Mouse (Mus musculus) embryonic stem cell, embryonic (primary cell): Measurements from ENCODE around the gene Klhl5.

ENCODE experiments used
- CTCF ChIA-PET, 4 experiments: fragments of 300-600 bp in 2 of 4; fragments of 350-600 bp in 2 of 4; sonication (Branson Sonifier 250); formaldehyde crosslinking; loops; one replicate each; lab custom pipeline; 2022; ENCODE audit warnings: inconsistent platforms in 2 of 4; lab: Charles Lee
- POLR2A ChIA-PET, 4 experiments: fragments of 300-600 bp in 2 of 4; fragments of 350-600 bp in 2 of 4; sonication (Branson Sonifier 250); formaldehyde crosslinking; loops; one replicate each; lab custom pipeline; 2022; ENCODE audit warnings: antibody characterized with exemption in 4 of 4, inconsistent platforms in 1 of 4; lab: Charles Lee

Klhl5 gene

GRCm38 (mm10) chr5:65106876-65107772 lies at the start of gene Klhl5:
TSS of gene Klhl5 (plus strand) at chr5:65107539.
- POLR2A ChIA-PET = interaction anchor here in 3 of 4 experiments (0.5 to 2.4 kb wide), 73 partner anchors 9 to 947 kb away, joined by 3 to 19 read pairs (median 3); partner anchors contain the start of genes Lias (in 2 of the 3), Rpl9 (in 2 of the 3), Gm43552 (in 1 of the 3) and Tmem156 (in 1 of the 3)
- CTCF ChIA-PET = interaction anchor here (0.5 to 1.9 kb wide), 14 partner anchors 11 to 405 kb away, joined by 3 to 9 read pairs (median 4); partner anchors contain the start of gene Wdr19 (in 1 of the 4)

- CTCF ChIA-PET = interaction anchor here in 2 of 4 experiments (0.6 to 1.1 kb wide), 2 partner anchors 17 to 21 kb away, joined by 3 read pairs; no protein-coding TSS in a partner anchor
- POLR2A ChIA-PET = interaction anchor here in 2 of 4 experiments (0.8 to 4.1 kb wide), 12 partner anchors 10 to 120 kb away, joined by 3 to 26 read pairs (median 4); partner anchors contain the start of gene Klhl5 (in 2 of the 2)
These were observed 49.7 kb upstream of the Klhl5 start for GRCm38 (mm10) chr5:65057596-65057995.

- CTCF ChIA-PET = interaction anchor here in 1 of 4 experiments (0.5 kb wide), 1 partner anchor 1140 kb away, joined by 3 read pairs; no protein-coding TSS in a partner anchor
- POLR2A ChIA-PET = interaction anchor here in 3 of 4 experiments (0.6 to 4.1 kb wide), 22 partner anchors 9 to 240 kb away, joined by 3 to 26 read pairs (median 5); partner anchors contain the start of genes Klhl5 (in 1 of the 3) and Wdr19 (in 1 of the 3)
These were observed 47.5 kb upstream of the Klhl5 start for GRCm38 (mm10) chr5:65059806-65060205.

DNA sequence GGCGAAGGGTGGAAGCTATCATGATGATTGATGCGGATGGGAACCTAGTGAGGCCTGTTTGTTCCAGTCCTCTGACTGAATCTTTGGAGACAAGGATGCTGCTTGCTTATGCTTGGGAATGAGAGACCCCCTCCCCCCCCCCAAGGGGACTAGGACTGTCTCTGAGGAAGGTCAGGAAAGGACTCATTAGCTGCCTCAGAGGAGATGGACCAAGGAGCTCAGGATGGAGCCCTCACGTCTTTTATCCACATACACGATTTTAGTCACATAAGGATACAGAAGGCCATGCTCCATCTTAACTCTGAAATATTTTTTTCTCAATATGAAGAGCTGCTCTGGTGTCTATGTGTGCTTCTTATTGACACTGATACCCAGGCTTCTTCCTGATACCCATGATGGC lies 45.1 kb upstream of the Klhl5 start:
- POLR2A ChIA-PET = interaction anchor here in 1 of 4 experiments (0.5 to 2.3 kb wide), 7 partner anchors 8 to 298 kb away, joined by 3 to 9 read pairs (median 4); no protein-coding TSS in a partner anchor
- CTCF ChIA-PET = interaction anchor here in 1 of 4 experiments (0.6 kb wide), 1 partner anchor 45 kb away, joined by 6 read pairs; the partner anchor contains the start of gene Klhl5

DNA sequence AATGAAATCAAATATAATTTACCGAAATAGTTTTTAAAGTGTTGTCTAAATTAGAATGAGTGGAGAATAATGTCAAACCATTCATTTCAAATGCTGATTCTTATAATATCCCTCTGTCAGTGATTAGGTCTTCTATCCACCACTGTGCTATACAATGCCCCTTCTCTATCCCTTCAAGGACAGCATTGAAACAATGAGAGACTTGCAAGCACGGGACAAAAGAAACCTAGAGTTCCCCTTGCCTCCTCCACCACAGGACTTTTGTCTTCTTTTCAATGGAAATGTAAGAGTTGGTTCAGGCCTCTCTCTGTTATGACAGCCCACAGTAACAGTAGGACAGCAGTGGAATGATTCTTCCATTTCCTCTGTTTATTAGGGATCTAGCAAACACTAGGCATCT lies 44.1 kb upstream of the Klhl5 start:
- CTCF ChIA-PET = no interaction called here
- POLR2A ChIA-PET = interaction anchor here in 1 of 4 experiments (2.0 kb wide), 2 partner anchors 12 to 124 kb away, joined by 4 read pairs; no protein-coding TSS in a partner anchor

DNA sequence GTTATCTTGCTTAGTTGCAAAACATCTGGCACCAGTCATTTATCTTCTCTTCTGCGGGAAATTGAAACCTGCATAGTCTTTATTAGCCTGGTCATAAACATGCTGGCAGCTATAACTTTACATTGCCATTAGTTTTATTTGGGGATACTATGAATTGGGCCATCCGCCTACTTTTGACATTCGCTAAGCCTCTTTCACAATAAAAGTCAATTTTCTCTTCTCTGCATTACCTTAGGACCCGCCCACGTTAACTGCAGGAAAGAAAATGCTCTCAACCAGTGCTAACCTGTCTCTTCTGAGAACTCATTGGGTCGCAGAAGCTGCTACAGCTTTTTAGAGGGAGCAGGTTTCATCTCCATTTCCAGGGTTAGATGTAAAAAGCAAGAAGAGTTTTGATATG lies 39.2 kb upstream of the Klhl5 start:
- POLR2A ChIA-PET = interaction anchor here in 3 of 4 experiments (0.9 to 3.8 kb wide), 5 partner anchors 9 to 42 kb away, joined by 3 to 26 read pairs (median 5); partner anchors contain the start of gene Klhl5 (in 1 of the 3)
- CTCF ChIA-PET = no interaction called here

GRCm38 (mm10) chr5:65069872-65070271 lies 37.5 kb upstream of the Klhl5 start:
- ChIA-PET CTCF (no interaction called here), POLR2A (interaction anchor here in 2 of 4 experiments (0.9 to 3.8 kb wide), 8 partner anchors 8 to 50 kb away, joined by 3 to 26 read pairs (median 3); partner anchors contain the start of gene Klhl5 (in 1 of the 2))

DNA sequence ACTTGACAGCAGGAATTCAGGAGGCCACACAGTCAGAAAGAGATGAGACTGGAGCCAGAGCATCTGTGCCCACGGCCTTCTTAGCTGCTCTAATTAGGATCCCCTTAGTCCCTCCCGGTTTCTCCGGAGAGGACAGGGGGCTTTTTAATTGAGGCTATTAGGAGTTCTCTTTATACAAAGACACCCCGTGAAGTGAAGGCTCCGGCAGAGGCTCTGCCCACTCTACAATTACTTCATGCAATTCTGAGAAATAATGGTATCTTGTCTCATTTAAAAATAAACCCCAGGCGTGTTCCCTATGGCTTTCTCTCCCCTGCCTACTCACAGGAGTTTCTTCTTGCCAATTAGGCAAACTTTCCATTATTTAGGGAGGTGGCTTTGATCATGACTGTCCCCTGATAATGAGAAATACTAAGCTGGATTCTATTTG lies 35.6 kb upstream of the Klhl5 start:
- ChIA-PET CTCF (interaction anchor here in 3 of 4 experiments (0.5 to 1.4 kb wide), 3 partner anchors 46 to 85 kb away, joined by 3 to 10 read pairs (median 3); no protein-coding TSS in a partner anchor), POLR2A (interaction anchor here in 2 of 4 experiments (1.1 to 2.7 kb wide), 4 partner anchors 10 to 36 kb away, joined by 3 to 15 read pairs (median 6); partner anchors contain the start of gene Klhl5 (in 1 of the 2))

DNA sequence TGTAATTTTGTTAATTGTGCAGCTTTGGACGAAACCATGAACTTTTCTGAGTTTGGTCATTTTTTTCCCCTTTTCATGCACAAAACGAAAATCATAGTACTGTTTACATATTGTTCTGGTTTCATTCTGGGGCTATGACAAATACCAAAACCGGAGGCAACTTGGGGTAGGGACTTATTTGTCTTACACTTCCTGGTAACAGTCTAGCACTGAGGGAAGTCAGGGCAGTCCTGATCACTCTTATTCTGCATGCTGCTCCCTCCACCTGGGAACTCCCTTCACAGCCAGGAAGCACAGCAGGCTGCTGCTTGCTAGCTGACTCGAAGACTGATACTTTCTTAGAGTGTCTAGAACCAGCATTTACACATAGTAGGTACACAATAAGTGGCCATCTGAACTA lies 34.1 kb upstream of the Klhl5 start:
- ChIA-PET CTCF (no interaction called here), POLR2A (interaction anchor here in 1 of 4 experiments (2.4 kb wide), 1 partner anchor 11 kb away, joined by 7 read pairs; no protein-coding TSS in a partner anchor)

- ChIA-PET POLR2A (interaction anchor here in 2 of 4 experiments (0.6 to 2.6 kb wide), 5 partner anchors 16 to 179 kb away, joined by 3 to 10 read pairs (median 3); partner anchors contain the start of gene Klhl5 (in 2 of the 2)), CTCF (interaction anchor here (0.5 to 0.7 kb wide), 5 partner anchors 17 to 176 kb away, joined by 3 to 17 read pairs (median 3); no protein-coding TSS in a partner anchor)
These were observed 32.6 kb upstream of the Klhl5 start for GRCm38 (mm10) chr5:65074693-65075092.

DNA sequence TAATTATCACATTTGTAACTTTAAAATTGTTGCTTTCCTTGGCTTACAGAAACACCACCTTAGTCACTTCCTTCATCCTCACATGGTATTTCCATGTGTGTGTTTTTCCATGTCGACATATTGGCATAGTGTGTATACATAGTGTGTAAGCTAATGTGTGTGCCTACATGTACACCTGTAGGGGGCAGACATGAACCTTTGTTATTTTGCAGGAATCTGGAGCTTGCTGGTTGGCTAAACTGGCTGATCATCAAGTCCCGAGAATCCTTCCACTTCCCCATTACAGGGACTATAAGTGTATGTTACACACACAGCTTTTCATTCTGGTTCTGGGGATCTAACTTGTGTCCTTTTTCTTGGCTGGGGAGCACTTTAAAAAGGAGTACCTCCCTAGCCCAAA lies 31.3 kb upstream of the Klhl5 start:
- CTCF ChIA-PET = interaction anchor here (0.7 to 1.4 kb wide), 9 partner anchors 10 to 675 kb away, joined by 3 to 4 read pairs (median 3); partner anchors contain the start of gene Wdr19 (in 1 of the 4)
- POLR2A ChIA-PET = interaction anchor here in 2 of 4 experiments (0.8 to 2.6 kb wide), 14 partner anchors 9 to 81 kb away, joined by 3 to 10 read pairs (median 5); partner anchors contain the start of gene Klhl5 (in 2 of the 2)

GRCm38 (mm10) chr5:65076748-65077147 lies 30.6 kb upstream of the Klhl5 start:
- CTCF ChIA-PET = interaction anchor here in 3 of 4 experiments (0.8 to 1.4 kb wide), 6 partner anchors 11 to 123 kb away, joined by 3 to 4 read pairs (median 3); partner anchors contain the start of gene Wdr19 (in 1 of the 3)
- POLR2A ChIA-PET = interaction anchor here in 2 of 4 experiments (0.9 to 2.6 kb wide), 14 partner anchors 10 to 224 kb away, joined by 3 to 10 read pairs (median 5); partner anchors contain the start of gene Klhl5 (in 2 of the 2)

DNA sequence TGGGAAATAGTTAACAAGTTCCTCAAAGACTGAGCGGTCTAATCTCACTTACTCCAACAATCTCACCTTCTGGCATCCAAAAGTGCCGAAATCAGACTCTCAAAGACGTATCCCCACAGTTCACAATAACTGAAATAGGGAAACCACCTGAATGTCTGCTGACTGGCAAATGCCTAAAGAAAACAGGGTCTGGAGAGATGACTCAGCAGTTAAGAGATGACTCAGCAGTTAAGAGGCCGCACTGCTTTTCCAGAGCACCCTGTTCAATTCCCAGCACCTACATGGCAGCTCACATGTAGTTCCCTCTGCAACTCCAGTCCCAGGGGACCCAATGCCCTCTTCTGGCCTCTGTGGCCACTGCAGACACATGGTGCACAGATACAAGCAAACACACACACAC lies 29.3 kb upstream of the Klhl5 start:
- POLR2A ChIA-PET = interaction anchor here in 2 of 4 experiments (0.6 to 2.5 kb wide), 5 partner anchors 9 to 223 kb away, joined by 3 to 15 read pairs (median 3); partner anchors contain the start of gene Klhl5 (in 1 of the 2)
- CTCF ChIA-PET = interaction anchor here in 2 of 4 experiments (0.7 to 1.5 kb wide), 4 partner anchors 23 to 80 kb away, joined by 3 to 8 read pairs (median 6); no protein-coding TSS in a partner anchor

DNA sequence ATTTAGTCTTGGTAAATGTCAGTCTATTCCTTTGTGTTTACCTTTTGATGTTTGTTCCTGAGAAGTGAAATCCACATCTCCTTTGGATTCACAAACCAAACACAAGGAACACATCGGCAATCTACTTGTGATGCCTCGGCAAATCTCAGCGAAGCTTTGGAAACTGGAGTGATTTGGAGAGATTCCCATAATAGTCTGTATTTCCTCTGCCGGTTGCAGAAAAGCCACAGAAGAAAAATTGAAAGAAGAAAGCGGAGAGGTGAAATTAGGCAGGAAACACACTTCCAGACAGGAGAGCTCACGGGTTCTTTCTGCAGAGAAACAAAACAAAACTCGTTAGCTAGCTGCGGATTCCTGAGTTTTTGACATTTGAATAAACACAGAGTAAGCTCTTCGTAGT lies 27.5 kb upstream of the Klhl5 start:
- CTCF ChIA-PET = interaction anchor here in 2 of 4 experiments (0.6 to 1.6 kb wide), 3 partner anchors 11 to 196 kb away, joined by 3 read pairs; no protein-coding TSS in a partner anchor
- POLR2A ChIA-PET = interaction anchor here in 3 of 4 experiments (0.6 to 2.5 kb wide), 16 partner anchors 10 to 311 kb away, joined by 3 to 15 read pairs (median 4); partner anchors contain the start of genes Klhl5 (in 2 of the 3), Lias (in 1 of the 3) and Rpl9 (in 1 of the 3)

DNA sequence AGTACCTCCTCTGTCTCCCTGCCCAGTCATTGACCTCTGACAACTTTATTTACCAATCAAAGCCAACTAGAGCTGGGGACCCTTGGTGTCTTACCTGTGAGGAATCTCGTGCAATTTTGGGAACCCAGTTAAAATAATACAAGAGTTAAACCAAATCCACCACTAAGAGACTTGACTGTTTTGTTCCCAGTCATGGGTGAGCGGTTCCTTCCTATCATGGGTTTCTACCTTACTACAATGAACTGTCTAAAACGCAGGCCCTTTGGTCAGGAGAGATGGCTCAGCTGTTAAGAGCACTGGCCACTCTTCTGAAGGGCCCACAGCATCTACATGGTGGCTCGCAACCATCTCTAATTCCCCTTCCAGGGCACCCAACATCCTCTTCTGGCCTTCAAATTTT lies 25.5 kb upstream of the Klhl5 start:
- CTCF ChIA-PET = interaction anchor here in 1 of 4 experiments (0.6 kb wide), 1 partner anchor 379 kb away, joined by 3 read pairs; no protein-coding TSS in a partner anchor
- POLR2A ChIA-PET = interaction anchor here in 2 of 4 experiments (1.2 to 1.6 kb wide), 2 partner anchors 14 to 25 kb away, joined by 3 to 4 read pairs; partner anchors contain the start of gene Klhl5 (in 1 of the 2)

DNA sequence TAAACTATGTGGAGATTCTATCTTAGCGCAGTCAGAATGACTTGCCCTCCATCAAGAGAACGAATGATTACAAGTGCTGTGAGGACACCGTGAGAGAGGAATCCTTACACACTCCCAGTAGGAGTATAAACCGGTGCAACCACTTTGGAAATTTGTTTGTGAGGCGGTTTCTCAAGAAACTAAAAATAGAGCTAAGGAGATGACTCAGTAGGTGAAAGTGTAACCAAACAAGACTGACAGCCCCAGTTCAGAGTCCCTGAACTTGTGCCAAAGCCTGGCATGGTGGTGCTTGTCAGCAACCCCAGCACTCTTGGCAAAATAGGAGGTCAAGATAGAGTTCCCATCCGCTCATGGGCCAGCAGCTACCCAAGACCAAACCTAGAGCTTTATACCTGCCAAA lies 20.8 kb upstream of the Klhl5 start:
- ChIA-PET POLR2A (interaction anchor here in 2 of 4 experiments (0.6 to 2.2 kb wide), 3 partner anchors 10 to 348 kb away, joined by 3 to 7 read pairs (median 5); no protein-coding TSS in a partner anchor), CTCF (no interaction called here)

DNA sequence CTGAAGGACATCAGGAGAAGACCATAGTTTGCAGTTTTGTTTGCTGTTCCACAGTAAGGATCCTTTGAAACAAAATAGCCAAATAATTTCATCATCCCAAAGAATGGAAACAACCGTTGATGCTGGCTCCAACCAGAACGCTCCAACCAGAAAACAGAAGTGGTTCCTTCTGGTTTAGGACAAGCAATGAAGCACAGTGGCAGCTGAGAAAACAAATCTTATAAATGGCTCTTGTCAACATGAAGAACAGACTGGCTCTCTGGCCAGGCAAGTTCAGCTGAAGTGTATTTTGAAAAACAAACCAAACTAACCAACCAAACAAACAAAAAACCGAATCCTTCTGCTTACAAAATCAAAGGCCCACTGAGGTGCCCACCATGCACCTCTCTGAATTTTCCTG lies 17.6 kb upstream of the Klhl5 start:
- CTCF ChIA-PET = no interaction called here
- POLR2A ChIA-PET = interaction anchor here in 2 of 4 experiments (0.6 to 1.1 kb wide), 2 partner anchors 10 to 17 kb away, joined by 3 to 7 read pairs; partner anchors contain the start of gene Klhl5 (in 1 of the 2)
